Mouse (Mus musculus): Measurements from ENCODE around the gene Gsk3a. TPM values are rescaled to one million over a fixed set of nuclear protein-coding genes. Genes with fewer than 3 reads are reported as not detected.
A peak's percentile ranks its signal among the peaks of the same experiment; 100 is the strongest.

The Gsk3a gene
- polyA plus RNA-seq, 1 experiment from 2014 or later = 9.8 TPM

GRCm38 (mm10) chr7:25190806-25191205 lies 46.8 kb downstream of the Gsk3a start:
- Histone ChIP-seq H3K27me3 (ENCODE audit: insufficient read depth, low read length) (no peaks in the 10 kb centered on the region), H3K36me3 (ENCODE audit: insufficient read depth, low read length) (no peaks in the 10 kb centered on the region), H3K9me3 (replicated peaks; ENCODE audit: low read length) (no peaks in the 10 kb centered on the region), H3K4me2 (ENCODE audit: low read length) (no peak overlapping the region), H3K9ac (ENCODE audit: low read depth, low read length) (no peak overlapping the region), H3K27ac (no peak overlapping the region), H3K4me1 (replicated peaks; ENCODE audit: insufficient read depth, low read length) (no peaks in the 10 kb centered on the region), H3K4me3 (replicated peaks; ENCODE audit: low read depth, low read length) (no peak overlapping the region)
- WGBS = 82% methylated on average over 11 of the region's 11 CpGs
- ATAC-seq (replicated peaks; ENCODE audit: low FRiP score, low read depth) (no peak), DNase-seq (ENCODE audit: low spot score) (no peak)
- no peak for TF ChIP-seq CTCF (IDR thresholded peaks at IDR 0.05; ENCODE audit: low read depth)

- Histone ChIP-seq H3K4me3 (replicated peaks; ENCODE audit: low read depth, low read length) (no peak overlapping the region), H3K27me3 (ENCODE audit: insufficient read depth, low read length) (peaks cover 4% of the 10 kb centered on the region), H3K4me1 (replicated peaks; ENCODE audit: insufficient read depth, low read length) (no peaks in the 10 kb centered on the region), H3K9ac (ENCODE audit: low read depth, low read length) (no peak overlapping the region), H3K9me3 (replicated peaks; ENCODE audit: low read length) (no peaks in the 10 kb centered on the region), H3K36me3 (ENCODE audit: insufficient read depth, low read length) (no peaks in the 10 kb centered on the region), H3K27ac (no peak overlapping the region), H3K4me2 (ENCODE audit: low read length) (no peak overlapping the region)
- ATAC-seq (replicated peaks; ENCODE audit: low FRiP score, low read depth) (peak; percentile 78), DNase-seq (ENCODE audit: low spot score) (peak; percentile 86)
- peak; percentile 94 for TF ChIP-seq CTCF (IDR thresholded peaks at IDR 0.05; ENCODE audit: low read depth)
- 22% methylated on average over 21 of the region's 21 CpGs for WGBS
Observed at GRCm38 (mm10) chr7:25187662-25188650, 49.7 kb downstream of the Gsk3a start.

GRCm38 (mm10) chr7:25184091-25184490 lies 53.6 kb downstream of the Gsk3a start:
- H3K4me3 ChIP-seq (replicated peaks; ENCODE audit: low read depth, low read length) = no peak overlapping the region
- peaks cover 35% of the 10 kb centered on the region for H3K27me3 ChIP-seq (ENCODE audit: insufficient read depth, low read length)
- no peak overlapping the region for H3K27ac ChIP-seq
- H3K9ac ChIP-seq (ENCODE audit: low read depth, low read length) = no peak overlapping the region
- DNase-seq (ENCODE audit: low spot score) (no peak), ATAC-seq (replicated peaks; ENCODE audit: low FRiP score, low read depth) (no peak)
- H3K4me2 ChIP-seq (ENCODE audit: low read length) = no peak overlapping the region
- no peaks in the 10 kb centered on the region for H3K36me3 ChIP-seq (ENCODE audit: insufficient read depth, low read length)
- 69% methylated on average over 6 of the region's 6 CpGs for WGBS
- H3K4me1 ChIP-seq (replicated peaks; ENCODE audit: insufficient read depth, low read length) = no peaks in the 10 kb centered on the region
- no peak for TF ChIP-seq CTCF (IDR thresholded peaks at IDR 0.05; ENCODE audit: low read depth)
- no peaks in the 10 kb centered on the region for H3K9me3 ChIP-seq (replicated peaks; ENCODE audit: low read length)

GRCm38 (mm10) chr7:25181814-25182213 lies 55.8 kb downstream of the Gsk3a start:
- ATAC-seq (replicated peaks; ENCODE audit: low FRiP score, low read depth) (no peak), DNase-seq (ENCODE audit: low spot score) (no peak)
- no peaks in the 10 kb centered on the region for H3K36me3 ChIP-seq (ENCODE audit: insufficient read depth, low read length)

GRCm38 (mm10) chr7:25181331-25181790 lies 56.3 kb downstream of the Gsk3a start:
- no peak overlapping the region for H3K27ac ChIP-seq
- H3K4me2 ChIP-seq (ENCODE audit: low read length) = no peak overlapping the region
- H3K4me3 ChIP-seq (replicated peaks; ENCODE audit: low read depth, low read length) = no peak overlapping the region
- H3K9me3 ChIP-seq (replicated peaks; ENCODE audit: low read length) = no peaks in the 10 kb centered on the region
- ATAC-seq (replicated peaks; ENCODE audit: low FRiP score, low read depth) (no peak; the same call in 1 of the 2 replicates), DNase-seq (ENCODE audit: low spot score) (peak; percentile 43)
- no peak overlapping the region for H3K9ac ChIP-seq (ENCODE audit: low read depth, low read length)
- no peaks in the 10 kb centered on the region for H3K36me3 ChIP-seq (ENCODE audit: insufficient read depth, low read length)
- H3K4me1 ChIP-seq (replicated peaks; ENCODE audit: insufficient read depth, low read length) = peaks cover 5% of the 10 kb centered on the region; the same call in 1 of the 2 replicates
- H3K27me3 ChIP-seq (ENCODE audit: insufficient read depth, low read length) = peaks cover 61% of the 10 kb centered on the region
- 6% methylated on average over 15 of the region's 15 CpGs for WGBS
- peak; percentile 62 for TF ChIP-seq CTCF (IDR thresholded peaks at IDR 0.05; ENCODE audit: low read depth)

More at GRCm38 (mm10) chr7:25181814-25182213, 55.8 kb downstream of the Gsk3a start:
- TF ChIP-seq CTCF (IDR thresholded peaks at IDR 0.05; ENCODE audit: low read depth) = no peak
- WGBS = 4% methylated on average over 21 of the region's 21 CpGs
- H3K9ac ChIP-seq (ENCODE audit: low read depth, low read length) = no peak overlapping the region
- peaks cover 58% of the 10 kb centered on the region for H3K27me3 ChIP-seq (ENCODE audit: insufficient read depth, low read length)
- no peak overlapping the region for H3K4me2 ChIP-seq (ENCODE audit: low read length)
- H3K9me3 ChIP-seq (replicated peaks; ENCODE audit: low read length) = no peaks in the 10 kb centered on the region
- no peak overlapping the region for H3K4me3 ChIP-seq (replicated peaks; ENCODE audit: low read depth, low read length)
- H3K27ac ChIP-seq = no peak overlapping the region
- H3K4me1 ChIP-seq (replicated peaks; ENCODE audit: insufficient read depth, low read length) = peaks cover 5% of the 10 kb centered on the region; the same call in 1 of the 2 replicates

GRCm38 (mm10) chr7:25180512-25180911 lies 57.1 kb downstream of the Gsk3a start:
- H3K27ac ChIP-seq = no peak overlapping the region
- H3K9ac ChIP-seq (ENCODE audit: low read depth, low read length) = no peak overlapping the region
- no peaks in the 10 kb centered on the region for H3K9me3 ChIP-seq (replicated peaks; ENCODE audit: low read length)
- no peak overlapping the region for H3K4me3 ChIP-seq (replicated peaks; ENCODE audit: low read depth, low read length)
- 3% methylated on average over 6 of the region's 6 CpGs for WGBS
- DNase-seq (ENCODE audit: low spot score) (no peak), ATAC-seq (replicated peaks; ENCODE audit: low FRiP score, low read depth) (no peak)
- peaks cover 5% of the 10 kb centered on the region; the same call in 1 of the 2 replicates for H3K4me1 ChIP-seq (replicated peaks; ENCODE audit: insufficient read depth, low read length)
- no peak for TF ChIP-seq CTCF (IDR thresholded peaks at IDR 0.05; ENCODE audit: low read depth)
- H3K36me3 ChIP-seq (ENCODE audit: insufficient read depth, low read length) = no peaks in the 10 kb centered on the region
- H3K27me3 ChIP-seq (ENCODE audit: insufficient read depth, low read length) = peaks cover 63% of the 10 kb centered on the region
- H3K4me2 ChIP-seq (ENCODE audit: low read length) = no peak overlapping the region

Data from kidney, postnatal 0 days (tissue).